Mouse (Mus musculus): ENCODE measurements around the gene Galnt4. TPM values are rescaled to one million over a fixed set of nuclear protein-coding genes. Genes with fewer than 3 reads are reported as not detected.

Gene Galnt4
- polyA plus RNA-seq, 1 experiment from 2014 or later = 2.7 TPM

Other genes starting within 250 kb of the Galnt4 start
- 372 and 398 TPM in 2 replicates for gene Atp2b1, start 193.8 kb upstream of the Galnt4 start, polyA plus RNA-seq (2015; fragmentation: Nextera tagmentation; extraction: Ambion mirVana)
- 9.3 and 14.1 TPM in 2 replicates for gene Poc1b, start 1.1 kb upstream of the Galnt4 start, polyA plus RNA-seq (2015; fragmentation: Nextera tagmentation; extraction: Ambion mirVana)
- gene Phxr2, start 18.2 kb downstream of the Galnt4 start, polyA plus RNA-seq (2015; fragmentation: Nextera tagmentation; extraction: Ambion mirVana) = not detected in 2 replicates
- 28.2 and 31.5 TPM in 2 replicates for gene Dusp6, start 155.1 kb downstream of the Galnt4 start, polyA plus RNA-seq (2015; fragmentation: Nextera tagmentation; extraction: Ambion mirVana)